ENCODE assay signal across 8 mouse cellular contexts in the genomic region with DNA sequence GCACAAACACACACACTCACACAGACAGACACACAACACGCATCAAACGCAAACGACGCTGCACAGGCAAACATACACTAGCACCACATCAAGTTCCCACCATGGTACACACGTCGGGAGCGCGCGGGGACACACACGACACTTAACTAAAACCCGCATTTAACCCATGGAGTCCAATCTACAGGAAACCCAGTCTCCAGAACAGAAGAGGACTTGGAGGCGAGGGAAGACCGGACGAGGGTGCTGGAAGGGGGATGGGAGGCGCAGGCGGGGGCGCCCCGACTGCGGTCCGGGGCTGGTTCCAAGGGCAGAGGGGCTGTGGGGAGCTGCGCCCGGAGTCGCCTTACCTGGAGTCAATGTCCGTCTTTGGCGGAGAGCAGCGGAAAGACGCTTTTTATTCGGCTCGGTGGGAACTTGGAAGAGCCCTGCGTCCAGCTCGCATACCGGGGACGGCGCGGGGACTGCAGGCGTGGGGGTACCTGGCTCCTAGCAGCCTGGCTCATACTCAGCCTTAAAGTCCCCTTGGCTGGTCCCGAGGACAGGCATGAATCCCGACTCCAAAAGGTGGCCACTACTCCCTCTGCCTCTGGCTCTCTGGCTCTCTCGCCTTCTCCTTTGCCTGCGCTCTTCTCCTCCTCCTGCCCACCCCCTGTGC. TPM values are rescaled to one million over a fixed set of nuclear protein-coding genes. Genes with fewer than 3 reads are reported as not detected.
DNase-seq lines count a peak whose midpoint lies in the region; ATAC-seq and TF ChIP-seq lines count a peak whose summit lies in the region.

No protein-coding gene starts in this region.

- H3K9ac ChIP-seq in heart, postnatal 0 days (replicated peaks; ENCODE audit: low read depth, low read length) = no peak overlapping the region
- H3K9ac ChIP-seq in embryonic facial prominence, embryonic 14.5 days (ENCODE audit: low read depth, low read length) = peak overlapping the region; percentile 55
- peak overlapping the region; percentile 20; the same call in 1 of the 2 replicates for H3K9ac ChIP-seq in limb, embryonic 15.5 days

- H3K4me2 ChIP-seq in heart, postnatal 0 days (ENCODE audit: low read depth, low read length) = peak overlapping the region; percentile 64
- H3K4me2 ChIP-seq in embryonic facial prominence, embryonic 14.5 days (ENCODE audit: low read depth, low read length) = peak overlapping the region; percentile 88
- H3K4me2 ChIP-seq in limb, embryonic 15.5 days = peak overlapping the region; percentile 79

- ATAC-seq in heart, postnatal 0 days (ENCODE audit: insufficient read depth, low read depth) = no peak
- peak; percentile 51 for ATAC-seq in embryonic facial prominence, embryonic 14.5 days (ENCODE audit: low read depth)
- peak; percentile 48; the same call in 1 of the 2 replicates for ATAC-seq in limb, embryonic 15.5 days (ENCODE audit: insufficient number of reproducible peaks, low FRiP score, low TSS enrichment, low read depth)
- no peak for ATAC-seq in monocyte, adult 5-6 weeks (replicated peaks; ENCODE audit: insufficient number of reproducible peaks, low FRiP score, low TSS enrichment, poor library complexity, severe bottlenecking)

- peak overlapping the region; percentile 41 for H3K4me3 ChIP-seq in heart, postnatal 0 days (ENCODE audit: low read depth, low read length)
- peak overlapping the region; percentile 55 for H3K4me3 ChIP-seq in embryonic facial prominence, embryonic 14.5 days (ENCODE audit: low read depth, low read length)
- peak overlapping the region; percentile 54 for H3K4me3 ChIP-seq in limb, embryonic 15.5 days

- no peak overlapping the region for H3K27ac ChIP-seq in heart, postnatal 0 days (ENCODE audit: low read depth)
- H3K27ac ChIP-seq in embryonic facial prominence, embryonic 14.5 days (replicated peaks; ENCODE audit: low read depth, low read length) = no peak overlapping the region
- no peak overlapping the region for H3K27ac ChIP-seq in limb, embryonic 15.5 days

- H3K36me3 ChIP-seq in heart, postnatal 0 days (replicated peaks; ENCODE audit: control insufficient read depth, insufficient read depth, low read length) = no peaks in the 10 kb centered on the region
- no peaks in the 10 kb centered on the region for H3K36me3 ChIP-seq in embryonic facial prominence, embryonic 14.5 days (ENCODE audit: control insufficient read depth, insufficient read depth, low read length)
- H3K36me3 ChIP-seq in limb, embryonic 15.5 days = no peaks in the 10 kb centered on the region

- peaks cover 21% of the 10 kb centered on the region for H3K27me3 ChIP-seq in heart, postnatal 0 days (ENCODE audit: control insufficient read depth, insufficient read depth, low read length)
- peaks cover 11% of the 10 kb centered on the region for H3K27me3 ChIP-seq in embryonic facial prominence, embryonic 14.5 days (replicated peaks; ENCODE audit: control insufficient read depth, insufficient read depth, low read length)
- H3K27me3 ChIP-seq in limb, embryonic 15.5 days = peaks cover 27% of the 10 kb centered on the region

- no peaks in the 10 kb centered on the region for H3K9me3 ChIP-seq in heart, postnatal 0 days (replicated peaks; ENCODE audit: control insufficient read depth, low read length)
- H3K9me3 ChIP-seq in embryonic facial prominence, embryonic 14.5 days (ENCODE audit: control insufficient read depth, low read length) = no peaks in the 10 kb centered on the region
- H3K9me3 ChIP-seq in limb, embryonic 15.5 days = no peaks in the 10 kb centered on the region

- no peaks in the 10 kb centered on the region for H3K4me1 ChIP-seq in heart, postnatal 0 days (ENCODE audit: control insufficient read depth, insufficient read depth)
- peaks cover 5% of the 10 kb centered on the region for H3K4me1 ChIP-seq in embryonic facial prominence, embryonic 14.5 days (ENCODE audit: control insufficient read depth, insufficient read depth, low read length)
- H3K4me1 ChIP-seq in limb, embryonic 15.5 days = peaks cover 24% of the 10 kb centered on the region

- under 1% methylated on average over 40 of the region's 40 CpGs for WGBS in heart, postnatal 0 days
- WGBS in embryonic facial prominence, embryonic 14.5 days = 0% methylated on average over 27 of the region's 40 CpGs
- under 1% methylated on average over 40 of the region's 40 CpGs for WGBS in limb, embryonic 15.5 days

- no peak for TF ChIP-seq EP300 in heart, postnatal 0 days (IDR thresholded peaks at IDR 0.05; ENCODE audit: low read depth)

- TF ChIP-seq CTCF in heart, postnatal 0 days (IDR thresholded peaks at IDR 0.05; ENCODE audit: low read depth) = no peak

- no peak for DNase-seq in heart, postnatal 0 days (ENCODE audit: low spot score)
- DNase-seq in heart, adult 8-10 months (ENCODE audit: low spot score) = no peak
- DNase-seq in ES-CJ7 (ENCODE audit: low read depth, low spot score) = peak; percentile 11
- no peak for DNase-seq in embryonic facial prominence, embryonic 14.5 days (ENCODE audit: low spot score)
- DNase-seq in urinary bladder, adult 18-20 months (ENCODE audit: low spot score in 2 of 2) = no peak
- no peak for DNase-seq in ovary, adult 18-20 months (ENCODE audit: low spot score)

RNA-seq across cellular contexts. Expression of a gene that starts 0.4 kb away (rescaled TPM):
- 0.08 TPM in 1 of 2 replicates, not detected in the other for total RNA-seq in heart, postnatal 0 days (2014; rRNA removed; ENCODE audit: low replicate concordance)
- polyA plus RNA-seq in heart, postnatal 0 days (2015; fragmentation: Nextera tagmentation; extraction: Ambion mirVana) = 0.56 and 0.70 TPM in 2 replicates
- under 1 TPM in 3 of 4 experiments, not detected in 1; 0.16 to 0.50 (median 0.29) TPM for total RNA-seq in heart, adult 8-10 months (2022)
- polyA plus RNA-seq in embryonic facial prominence, embryonic 14.5 days (2014; fragmentation: Nextera tagmentation; extraction: Ambion mirVana) = 13.2 and 16.4 TPM in 2 replicates
- 13.2 and 17.0 TPM in 2 replicates for polyA plus RNA-seq in limb, embryonic 15.5 days (2015; fragmentation: Nextera tagmentation; extraction: Ambion mirVana)
- total RNA-seq in monocyte, adult 5-6 weeks (2017) = not detected in 3 replicates

Comparison
In these comparisons a context has a peak if more than half of its experiments do, and no peak if none do; other contexts are left out.
1. ATAC-seq: peak in embryonic facial prominence, embryonic 14.5 days (single experiment) and limb, embryonic 15.5 days (single experiment); none in heart, postnatal 0 days (single experiment) and monocyte, adult 5-6 weeks (single experiment).
2. Peak in every context shown above with its lines, with median percentiles within 50 percentile points of each other: H3K4me2 ChIP-seq and H3K4me3 ChIP-seq.